Mouse (Mus musculus) G1E (cell line): Measurements from ENCODE around the gene Adamtsl2.

Source experiments
- CTCF ChIP-seq: IDR thresholded peaks from 2 replicates; pipeline ENCODE4 v1.5.1; 2012; ENCODE audit warnings: low read depth, low read length, inconsistent platforms, mixed read lengths
- GATA1 ChIP-seq: IDR thresholded peaks from 2 replicates; pipeline ENCODE4 v1.6.1; 2012; ENCODE audit warnings: borderline replicate concordance, low read length, inconsistent platforms, mixed read lengths
- GATA2 ChIP-seq: IDR thresholded peaks from 2 replicates; pipeline ENCODE4 v1.6.1; 2012; ENCODE audit warnings: low read depth, low read length, inconsistent platforms, borderline replicate concordance
- TAL1 ChIP-seq: conservative IDR thresholded peaks from 2 replicates; pipeline ENCODE4 v1.6.1; 2012; ENCODE audit warnings: low read depth, low read length, inconsistent platforms, mixed read lengths

GRCm38 (mm10) chr2:27071137-27071536 is 8.0 kb upstream of the Adamtsl2 start:
- TF ChIP-seq CTCF (no peak), GATA1 (no peak), GATA2 (no peak), TAL1 (no peak)
